Mouse (Mus musculus): ENCODE data around the gene Pik3cb.
A peak's percentile ranks its signal among the peaks of the same experiment; 100 is the strongest.

Pik3cb gene

GRCm38 (mm10) chr9:99081718-99082117 lies 58.7 kb downstream of the Pik3cb start:
- no peak for DNase-seq (ENCODE audit: low read depth)

- DNase-seq (ENCODE audit: low read depth), result no peak
These were observed 59.1 kb downstream of the Pik3cb start for GRCm38 (mm10) chr9:99081308-99081707.

- DNase-seq (ENCODE audit: low read depth), result no peak
These were observed 59.8 kb downstream of the Pik3cb start for GRCm38 (mm10) chr9:99080657-99081056.

- DNase-seq (ENCODE audit: low read depth), result no peak
These were observed 66.0 kb downstream of the Pik3cb start for GRCm38 (mm10) chr9:99074462-99074861.

- DNase-seq (ENCODE audit: low read depth), result no peak
These were observed 67.9 kb downstream of the Pik3cb start for GRCm38 (mm10) chr9:99072538-99072937.

- no peak for DNase-seq (ENCODE audit: low read depth)
These were observed 75.1 kb downstream of the Pik3cb start for GRCm38 (mm10) chr9:99065311-99065710.

GRCm38 (mm10) chr9:99064216-99064615 lies 76.2 kb downstream of the Pik3cb start:
- DNase-seq (ENCODE audit: low read depth), result peak; percentile 62

- DNase-seq (ENCODE audit: low read depth), result peak; percentile 78
These were observed 77.9 kb downstream of the Pik3cb start for GRCm38 (mm10) chr9:99062544-99062943.

GRCm38 (mm10) chr9:99057751-99058150 lies 82.7 kb downstream of the Pik3cb start:
- no peak for DNase-seq (ENCODE audit: low read depth)

- no peak for DNase-seq (ENCODE audit: low read depth)
These were observed 90.7 kb downstream of the Pik3cb start for GRCm38 (mm10) chr9:99049760-99050159.

- DNase-seq (ENCODE audit: low read depth), result no peak
These were observed 91.6 kb downstream of the Pik3cb start for GRCm38 (mm10) chr9:99048724-99049250.

- DNase-seq (ENCODE audit: low read depth), result no peak
These were observed 95.7 kb downstream of the Pik3cb start for GRCm38 (mm10) chr9:99044761-99045160.

GRCm38 (mm10) chr9:99042641-99043040 lies 97.8 kb downstream of the Pik3cb start:
- no peak for DNase-seq (ENCODE audit: low read depth)

GRCm38 (mm10) chr9:99041994-99042393 lies 98.4 kb downstream of the Pik3cb start:
- DNase-seq (ENCODE audit: low read depth), result no peak

GRCm38 (mm10) chr9:99035575-99035974 lies 104.8 kb downstream of the Pik3cb start, which contains the start of gene Gm1123:
Gene Gm1123 (minus strand): TSS chr9:99035715.
- no peak for DNase-seq (ENCODE audit: low read depth)

- DNase-seq (ENCODE audit: low read depth), result no peak
These were observed 106.3 kb downstream of the Pik3cb start for GRCm38 (mm10) chr9:99034111-99034510.

- DNase-seq (ENCODE audit: low read depth), result no peak
These were observed 108.4 kb downstream of the Pik3cb start for GRCm38 (mm10) chr9:99032031-99032430.

GRCm38 (mm10) chr9:99021751-99022150 lies 118.7 kb downstream of the Pik3cb start:
- DNase-seq (ENCODE audit: low read depth), result no peak

- no peak for DNase-seq (ENCODE audit: low read depth)
These were observed 119.3 kb downstream of the Pik3cb start for GRCm38 (mm10) chr9:99021166-99021565.

- DNase-seq (ENCODE audit: low read depth), result no peak
These were observed 122.7 kb downstream of the Pik3cb start for GRCm38 (mm10) chr9:99017679-99018078.

- DNase-seq (ENCODE audit: low read depth), result no peak
These were observed 123.7 kb downstream of the Pik3cb start for GRCm38 (mm10) chr9:99016759-99017158.

- no peak for DNase-seq (ENCODE audit: low read depth)
These were observed 124.1 kb downstream of the Pik3cb start for GRCm38 (mm10) chr9:99016301-99016700.

GRCm38 (mm10) chr9:99009898-99010199 lies 130.6 kb downstream of the Pik3cb start:
- DNase-seq (ENCODE audit: low read depth), result no peak

- DNase-seq (ENCODE audit: low read depth), result peak; percentile 63
These were observed 131.1 kb downstream of the Pik3cb start for GRCm38 (mm10) chr9:99009069-99009897.

Data from naive thymus-derived CD4-positive, alpha-beta T cell, adult 2 months (primary cell).